Mouse (Mus musculus): ENCODE measurements around the gene Olfr102. TPM values are rescaled to one million over a fixed set of nuclear protein-coding genes. Genes with fewer than 3 reads are reported as not detected.

The Olfr102 gene
- polyA plus RNA-seq, 1 experiment: not detected

GRCm38 (mm10) chr17:37280331-37280730 is 36.5 kb downstream of the Olfr102 start:
- Histone ChIP-seq H3K27me3 (replicated peaks; ENCODE audit: control insufficient read depth, insufficient read depth, low read length) (no peaks in the 10 kb centered on the region), H3K27ac (ENCODE audit: insufficient read depth, low read depth, low read length) (no peak overlapping the region), H3K4me3 (ENCODE audit: insufficient read depth, low read depth, low read length) (no peak overlapping the region), H3K36me3 (ENCODE audit: control insufficient read depth, insufficient read depth, low read length) (no peaks in the 10 kb centered on the region), H3K4me1 (ENCODE audit: control insufficient read depth, insufficient read depth, low read length) (no peaks in the 10 kb centered on the region)
- TF ChIP-seq CTCF (conservative IDR thresholded peaks at IDR 0.05; ENCODE audit: insufficient read depth, insufficient read length, low read depth, low read length) (no peak), POLR2A (IDR thresholded peaks at IDR 0.05; ENCODE audit: low read depth, low read length) (no peak)
- DNase-seq: peak; percentile 33
- 59% methylated on average over 1 of the region's 1 CpGs for WGBS

GRCm38 (mm10) chr17:37276573-37276972 is 40.3 kb downstream of the Olfr102 start:
- no peaks in the 10 kb centered on the region for H3K36me3 ChIP-seq (ENCODE audit: control insufficient read depth, insufficient read depth, low read length)
- no peaks in the 10 kb centered on the region for H3K27me3 ChIP-seq (replicated peaks; ENCODE audit: control insufficient read depth, insufficient read depth, low read length)
- no peak for DNase-seq
- TF ChIP-seq POLR2A (IDR thresholded peaks at IDR 0.05; ENCODE audit: low read depth, low read length): no peak
- TF ChIP-seq CTCF (conservative IDR thresholded peaks at IDR 0.05; ENCODE audit: insufficient read depth, insufficient read length, low read depth, low read length): no peak
- no peak overlapping the region for H3K4me3 ChIP-seq (ENCODE audit: insufficient read depth, low read depth, low read length)
- no peak overlapping the region for H3K27ac ChIP-seq (ENCODE audit: insufficient read depth, low read depth, low read length)
- no peaks in the 10 kb centered on the region for H3K4me1 ChIP-seq (ENCODE audit: control insufficient read depth, insufficient read depth, low read length)

- DNase-seq: no peak
- 78% methylated on average over 2 of the region's 2 CpGs for WGBS
- no peaks in the 10 kb centered on the region for H3K36me3 ChIP-seq (ENCODE audit: control insufficient read depth, insufficient read depth, low read length)
- H3K27ac ChIP-seq (ENCODE audit: insufficient read depth, low read depth, low read length): no peak overlapping the region
- H3K27me3 ChIP-seq (replicated peaks; ENCODE audit: control insufficient read depth, insufficient read depth, low read length): no peaks in the 10 kb centered on the region
- H3K4me3 ChIP-seq (ENCODE audit: insufficient read depth, low read depth, low read length): no peak overlapping the region
- TF ChIP-seq POLR2A (IDR thresholded peaks at IDR 0.05; ENCODE audit: low read depth, low read length): no peak
- TF ChIP-seq CTCF (conservative IDR thresholded peaks at IDR 0.05; ENCODE audit: insufficient read depth, insufficient read length, low read depth, low read length): no peak
- no peaks in the 10 kb centered on the region for H3K4me1 ChIP-seq (ENCODE audit: control insufficient read depth, insufficient read depth, low read length)
These were observed 41.1 kb downstream of the Olfr102 start for GRCm38 (mm10) chr17:37275626-37276248.

- Histone ChIP-seq H3K27ac (ENCODE audit: insufficient read depth, low read depth, low read length) (peak overlapping the region; percentile 12; the same call in 1 of the 2 replicates), H3K4me3 (ENCODE audit: insufficient read depth, low read depth, low read length) (peak overlapping the region; percentile 64), H3K36me3 (ENCODE audit: control insufficient read depth, insufficient read depth, low read length) (no peaks in the 10 kb centered on the region), H3K4me1 (ENCODE audit: control insufficient read depth, insufficient read depth, low read length) (no peaks in the 10 kb centered on the region), H3K27me3 (replicated peaks; ENCODE audit: control insufficient read depth, insufficient read depth, low read length) (no peaks in the 10 kb centered on the region; the same call in 1 of the 2 replicates)
- 47% methylated on average over 8 of the region's 8 CpGs for WGBS
- DNase-seq: peak; percentile 78
- no peak for TF ChIP-seq CTCF (conservative IDR thresholded peaks at IDR 0.05; ENCODE audit: insufficient read depth, insufficient read length, low read depth, low read length)
- no peak for TF ChIP-seq POLR2A (IDR thresholded peaks at IDR 0.05; ENCODE audit: low read depth, low read length)
These were observed 46.2 kb downstream of the Olfr102 start for GRCm38 (mm10) chr17:37270702-37271092.

- Histone ChIP-seq H3K4me1 (ENCODE audit: control insufficient read depth, insufficient read depth, low read length) (no peaks in the 10 kb centered on the region), H3K27ac (ENCODE audit: insufficient read depth, low read depth, low read length) (peak within 1 kb of the TSS; percentile 12; the same call in 1 of the 2 replicates), H3K27me3 (replicated peaks; ENCODE audit: control insufficient read depth, insufficient read depth, low read length) (no peaks in the 10 kb centered on the region; the same call in 1 of the 2 replicates), H3K36me3 (ENCODE audit: control insufficient read depth, insufficient read depth, low read length) (no peaks in the 10 kb centered on the region), H3K4me3 (ENCODE audit: insufficient read depth, low read depth, low read length) (peak within 1 kb of the TSS; percentile 64)
- no peak for TF ChIP-seq POLR2A (IDR thresholded peaks at IDR 0.05; ENCODE audit: low read depth, low read length)
- no peak for TF ChIP-seq CTCF (conservative IDR thresholded peaks at IDR 0.05; ENCODE audit: insufficient read depth, insufficient read length, low read depth, low read length)
- WGBS: 2% methylated on average over 26 of the region's 26 CpGs
- DNase-seq: peak; percentile 95
These were observed 46.7 kb downstream of the Olfr102 start, which contains the start of gene H2-M3 for GRCm38 (mm10) chr17:37270058-37270701. Gene H2-M3 (plus strand): TSS chr17:37270220.

GRCm38 (mm10) chr17:37263626-37264025 is 53.2 kb downstream of the Olfr102 start, which contains the start of gene Olfr98:
Gene Olfr98 (minus strand): TSS chr17:37263749.
- 68% methylated on average over 1 of the region's 1 CpGs for WGBS
- Histone ChIP-seq H3K4me3 (ENCODE audit: insufficient read depth, low read depth, low read length) (no peak within 1 kb of the TSS), H3K27me3 (replicated peaks; ENCODE audit: control insufficient read depth, insufficient read depth, low read length) (no peaks in the 10 kb centered on the region; the same call in 1 of the 2 replicates), H3K27ac (ENCODE audit: insufficient read depth, low read depth, low read length) (no peak within 1 kb of the TSS), H3K36me3 (ENCODE audit: control insufficient read depth, insufficient read depth, low read length) (no peaks in the 10 kb centered on the region), H3K4me1 (ENCODE audit: control insufficient read depth, insufficient read depth, low read length) (no peaks in the 10 kb centered on the region)
- DNase-seq: peak; percentile 11
- TF ChIP-seq CTCF (conservative IDR thresholded peaks at IDR 0.05; ENCODE audit: insufficient read depth, insufficient read length, low read depth, low read length): no peak
- TF ChIP-seq POLR2A (IDR thresholded peaks at IDR 0.05; ENCODE audit: low read depth, low read length): no peak

Other genes starting within 250 kb of the Olfr102 start
- not detected in 2 replicates for gene Olfr90, start 228.6 kb downstream of the Olfr102 start, polyA plus RNA-seq (2012; rRNA removed)
- gene Olfr91, start 218.8 kb downstream of the Olfr102 start, polyA plus RNA-seq (2012; rRNA removed): not detected in 2 replicates
- not detected in 2 replicates for gene Olfr92, start 197.0 kb downstream of the Olfr102 start, polyA plus RNA-seq (2012; rRNA removed)
- not detected in 2 replicates for gene Olfr93, start 155.6 kb downstream of the Olfr102 start, polyA plus RNA-seq (2012; rRNA removed)
- 0.20 and 1.6 TPM in 2 replicates for gene Ubd, start 123.2 kb downstream of the Olfr102 start, polyA plus RNA-seq (2012; rRNA removed)
- gene Olfr94, start 116.1 kb downstream of the Olfr102 start, polyA plus RNA-seq (2012; rRNA removed): not detected in 2 replicates
- gene Olfr95, start 103.9 kb downstream of the Olfr102 start, polyA plus RNA-seq (2012; rRNA removed): not detected in 2 replicates
- gene Olfr96, start 96.9 kb downstream of the Olfr102 start, polyA plus RNA-seq (2012; rRNA removed): not detected in 2 replicates
- not detected in 2 replicates for gene Olfr97, start 79.7 kb downstream of the Olfr102 start, polyA plus RNA-seq (2012; rRNA removed)
- not detected in 2 replicates for gene Olfr98, start 53.3 kb downstream of the Olfr102 start, polyA plus RNA-seq (2012; rRNA removed)
- gene H2-M3, start 46.8 kb downstream of the Olfr102 start, polyA plus RNA-seq (2012; rRNA removed): 4.0 and 6.0 TPM in 2 replicates
- not detected in 2 replicates for gene Olfr99, start 33.6 kb downstream of the Olfr102 start, polyA plus RNA-seq (2012; rRNA removed)
- not detected in 2 replicates for gene Olfr101, start 12.7 kb downstream of the Olfr102 start, polyA plus RNA-seq (2012; rRNA removed)
- gene Olfr103, start 22.6 kb upstream of the Olfr102 start, polyA plus RNA-seq (2012; rRNA removed): not detected in 2 replicates
- not detected in 2 replicates for gene Olfr104-ps, start 42.5 kb upstream of the Olfr102 start, polyA plus RNA-seq (2012; rRNA removed)
- not detected in 2 replicates for gene Olfr105-ps, start 62.0 kb upstream of the Olfr102 start, polyA plus RNA-seq (2012; rRNA removed)
- not detected in 2 replicates for gene Olfr106-ps, start 73.3 kb upstream of the Olfr102 start, polyA plus RNA-seq (2012; rRNA removed)
- not detected in 2 replicates for gene Olfr107, start 82.2 kb upstream of the Olfr102 start, polyA plus RNA-seq (2012; rRNA removed)
- gene Olfr108, start 128.4 kb upstream of the Olfr102 start, polyA plus RNA-seq (2012; rRNA removed): not detected in 2 replicates
- gene Olfr109, start 141.9 kb upstream of the Olfr102 start, polyA plus RNA-seq (2012; rRNA removed): not detected in 2 replicates
- 0.18 and 1.3 TPM in 2 replicates for gene H2-M2, start 166.5 kb upstream of the Olfr102 start, polyA plus RNA-seq (2012; rRNA removed)
- not detected in 2 replicates for gene Olfr110, start 175.4 kb upstream of the Olfr102 start, polyA plus RNA-seq (2012; rRNA removed)
- 0.08 and 0.25 TPM in 2 replicates for gene Olfr111, start 191.0 kb upstream of the Olfr102 start, polyA plus RNA-seq (2012; rRNA removed)

Data from kidney, adult 2 months (tissue).